Mouse (Mus musculus) left cerebral cortex, adult 8-10 months (tissue): ENCODE data around the gene Gkn1. TPM values are rescaled to one million over a fixed set of nuclear protein-coding genes. Genes with fewer than 3 reads are reported as not detected.

ENCODE experiments used
- DNase-seq, 2 experiments: peaks; one replicate each; pipeline ENCODE4 v3.0.0; 2022; ENCODE audit warnings: low spot score in 2 of 2
- total RNA-seq, 4 experiments: library from RNA; stranded (reverse); gene quantifications; 2 replicates each; pipeline ENCODE4 v1.2.4; 2022

The Gkn1 gene
- under 1 TPM in 1 of 4 experiments, not detected in 3; 0.30 TPM for total RNA-seq

GRCm38 (mm10) chr6:87350829-87351228, at the start of gene Gkn1:
TSS of gene Gkn1 (minus strand) at chr6:87350942.
- DNase-seq: no peak

- no peak for DNase-seq
Measured at GRCm38 (mm10) chr6:87399886-87400566, 49.3 kb upstream of the Gkn1 start.

- DNase-seq: peak in 1 of 2 experiments; percentile 77
Measured at GRCm38 (mm10) chr6:87399137-87399536, 48.4 kb upstream of the Gkn1 start.

- DNase-seq: no peak
Measured at GRCm38 (mm10) chr6:87394783-87395182, 44.0 kb upstream of the Gkn1 start.

GRCm38 (mm10) chr6:87393466-87394205, 42.9 kb upstream of the Gkn1 start:
- DNase-seq: no peak

GRCm38 (mm10) chr6:87389455-87389989, 38.8 kb upstream of the Gkn1 start:
- DNase-seq: no peak

- no peak for DNase-seq
Measured at GRCm38 (mm10) chr6:87388877-87389276, 38.1 kb upstream of the Gkn1 start, which contains the start of gene Gkn3. TSS of gene Gkn3 (minus strand) at chr6:87388935.

- DNase-seq: no peak
Measured at GRCm38 (mm10) chr6:87386681-87387080, 35.9 kb upstream of the Gkn1 start.

- DNase-seq: peak in 1 of 2 experiments; percentile 49
Measured at GRCm38 (mm10) chr6:87386203-87386602, 35.5 kb upstream of the Gkn1 start.

- peak in 1 of 2 experiments; percentile 42 for DNase-seq
Measured at GRCm38 (mm10) chr6:87384761-87385160, 34.0 kb upstream of the Gkn1 start.

- DNase-seq: no peak
Measured at GRCm38 (mm10) chr6:87383926-87384691, 33.4 kb upstream of the Gkn1 start.

- DNase-seq: no peak
Measured at GRCm38 (mm10) chr6:87373057-87373456, 22.3 kb upstream of the Gkn1 start, which contains the start of gene Gkn2. TSS of gene Gkn2 (plus strand) at chr6:87373357.

- no peak for DNase-seq
Measured at GRCm38 (mm10) chr6:87369223-87369622, 18.5 kb upstream of the Gkn1 start.

- no peak for DNase-seq
Measured at GRCm38 (mm10) chr6:87354441-87354840, 3.7 kb upstream of the Gkn1 start.

- DNase-seq: peak in 1 of 2 experiments; percentile 20
Measured at GRCm38 (mm10) chr6:87335935-87336295, 14.8 kb downstream of the Gkn1 start.

- peak in 1 of 2 experiments; percentile 54 for DNase-seq
Measured at GRCm38 (mm10) chr6:87335091-87335934, 15.4 kb downstream of the Gkn1 start, which contains the start of gene Antxr1. TSS of gene Antxr1 (minus strand) at chr6:87335821.

- DNase-seq: peak; percentile 28
Measured at GRCm38 (mm10) chr6:87334361-87335090, 16.2 kb downstream of the Gkn1 start.

GRCm38 (mm10) chr6:87332380-87332779, 18.4 kb downstream of the Gkn1 start:
- DNase-seq: no peak

GRCm38 (mm10) chr6:87328265-87329173, 22.2 kb downstream of the Gkn1 start:
- no peak for DNase-seq
